Mouse (Mus musculus) limb, embryonic 11.5 days (tissue): ENCODE results near the gene Epo. TPM values are rescaled to one million over a fixed set of nuclear protein-coding genes. Genes with fewer than 3 reads are reported as not detected.
A peak's percentile ranks its signal among the peaks of the same experiment; 100 is the strongest.

ENCODE experiments used
- ATAC-seq: fragments of 200-750 bp; cut with Nextera tagmentation; 2 replicates; pipeline ENCODE4 v1.8.0; 2017; ENCODE audit warnings: low read depth; ENCODE audit not compliant: insufficient number of reproducible peaks, low FRiP score, low TSS enrichment
- DNase-seq: peaks from one replicate; pipeline ENCODE4 v3.0.0-alpha.2; 2015; ENCODE audit warnings: low spot score
- H3K27ac ChIP-seq: fragments of 300-500 bp; sonication (generic); replicated peaks from 2 replicates; pipeline ENCODE4 v1.5.1; 2014; ENCODE audit warnings: low read depth, mild to moderate bottlenecking, low read length
- H3K27me3 ChIP-seq: fragments of 300-500 bp; sonication (generic); 2 replicates; pipeline ENCODE4 v1.6.1; 2014; ENCODE audit warnings: mild to moderate bottlenecking, low read length, mixed read lengths; ENCODE audit not compliant: control insufficient read depth, insufficient read depth
- H3K36me3 ChIP-seq: fragments of 300-500 bp; sonication (generic); 2 replicates; pipeline ENCODE4 v1.6.1; 2014; ENCODE audit warnings: mild to moderate bottlenecking, low read length, moderate library complexity, mixed read lengths; ENCODE audit not compliant: control insufficient read depth, insufficient read depth
- H3K4me1 ChIP-seq: fragments of 300-500 bp; sonication (generic); 2 replicates; pipeline ENCODE4 v1.6.1; 2014; ENCODE audit warnings: low read length, mixed read lengths; ENCODE audit not compliant: control insufficient read depth, insufficient read depth
- H3K4me2 ChIP-seq: fragments of 300-500 bp; sonication (generic); 2 replicates; pipeline ENCODE4 v1.6.1; 2014; ENCODE audit warnings: low read depth, mild to moderate bottlenecking, moderate library complexity; ENCODE audit not compliant: severe bottlenecking
- H3K4me3 ChIP-seq: fragments of 300-500 bp; sonication (generic); 2 replicates; pipeline ENCODE4 v1.5.1; 2014; ENCODE audit warnings: low read depth, low read length
- H3K9ac ChIP-seq: fragments of 300-500 bp; sonication (generic); 2 replicates; pipeline ENCODE4 v1.6.1; 2014; ENCODE audit warnings: mild to moderate bottlenecking, low read length
- H3K9me3 ChIP-seq: fragments of 300-500 bp; sonication (generic); 2 replicates; pipeline ENCODE4 v1.6.1; 2016; ENCODE audit warnings: low read length; ENCODE audit not compliant: control insufficient read depth
- WGBS: fragments of 180-500 bp; shearing (Covaris S2); extraction: QIAGEN DNeasy Blood & Tissue Kit; methylation state at CpG from one replicate; pipeline ENCODE4 v1.1.7; 2014; 5-methylcytosine and 5-hydroxymethylcytosine counted together
- polyA plus RNA-seq: library from polyadenylated mRNA; unstranded; fragments of >200 nt; fragmentation: Nextera tagmentation; extraction: Ambion mirVana; gene quantifications from 2 replicates; pipeline ENCODE4 v1.2.1, GENCODE M21; 2014

Gene Epo
- polyA plus RNA-seq, 1 experiment from 2014 or later = 0.67 TPM

GRCm38 (mm10) chr5:137568223-137568798 is 35.3 kb upstream of the Epo start:
- no peaks in the 10 kb centered on the region for H3K27me3 ChIP-seq
- ATAC-seq = no peak
- DNase-seq = no peak
- H3K4me2 ChIP-seq = no peak overlapping the region
- no peak overlapping the region for H3K27ac ChIP-seq
- 82% methylated on average over 8 of the region's 8 CpGs for WGBS
- H3K9ac ChIP-seq = no peak overlapping the region
- no peaks in the 10 kb centered on the region for H3K36me3 ChIP-seq
- no peaks in the 10 kb centered on the region for H3K9me3 ChIP-seq
- H3K4me3 ChIP-seq = no peak overlapping the region
- no peaks in the 10 kb centered on the region for H3K4me1 ChIP-seq

GRCm38 (mm10) chr5:137566416-137566815 is 33.4 kb upstream of the Epo start:
- ATAC-seq (no peak), DNase-seq (no peak)
- no peak overlapping the region for H3K27ac ChIP-seq
- no peak overlapping the region for H3K9ac ChIP-seq
- no peaks in the 10 kb centered on the region for H3K27me3 ChIP-seq
- 90% methylated on average over 5 of the region's 5 CpGs for WGBS
- no peak overlapping the region for H3K4me2 ChIP-seq
- H3K36me3 ChIP-seq = no peaks in the 10 kb centered on the region
- no peaks in the 10 kb centered on the region for H3K9me3 ChIP-seq
- H3K4me1 ChIP-seq = no peaks in the 10 kb centered on the region
- H3K4me3 ChIP-seq = no peak overlapping the region

GRCm38 (mm10) chr5:137565744-137566143 is 32.7 kb upstream of the Epo start:
- ATAC-seq (no peak), DNase-seq (no peak)
- Histone ChIP-seq H3K27me3 (no peaks in the 10 kb centered on the region), H3K36me3 (no peaks in the 10 kb centered on the region), H3K9ac (no peak overlapping the region), H3K4me3 (no peak overlapping the region), H3K4me2 (no peak overlapping the region), H3K27ac (no peak overlapping the region), H3K9me3 (no peaks in the 10 kb centered on the region), H3K4me1 (no peaks in the 10 kb centered on the region)
- WGBS = 74% methylated on average over 6 of the region's 6 CpGs

GRCm38 (mm10) chr5:137562965-137563364 is 29.9 kb upstream of the Epo start:
- Histone ChIP-seq H3K4me2 (no peak overlapping the region), H3K4me1 (no peaks in the 10 kb centered on the region), H3K4me3 (no peak overlapping the region), H3K27me3 (no peaks in the 10 kb centered on the region), H3K36me3 (no peaks in the 10 kb centered on the region), H3K9me3 (no peaks in the 10 kb centered on the region), H3K9ac (no peak overlapping the region), H3K27ac (no peak overlapping the region)
- no peak for ATAC-seq
- 73% methylated on average over 10 of the region's 10 CpGs for WGBS
- DNase-seq = no peak

GRCm38 (mm10) chr5:137561556-137561955 is 28.5 kb upstream of the Epo start:
- ATAC-seq = no peak
- no peak for DNase-seq
- no peaks in the 10 kb centered on the region for H3K27me3 ChIP-seq
- H3K27ac ChIP-seq = no peak overlapping the region
- no peaks in the 10 kb centered on the region for H3K36me3 ChIP-seq
- H3K9ac ChIP-seq = no peak overlapping the region
- H3K4me2 ChIP-seq = no peak overlapping the region
- no peak overlapping the region for H3K4me3 ChIP-seq
- no peaks in the 10 kb centered on the region for H3K9me3 ChIP-seq
- WGBS = 64% methylated on average over 6 of the region's 6 CpGs
- H3K4me1 ChIP-seq = no peaks in the 10 kb centered on the region

GRCm38 (mm10) chr5:137553898-137554297 is 20.9 kb upstream of the Epo start:
- Histone ChIP-seq H3K4me2 (no peak overlapping the region; the same call in 1 of the 2 replicates), H3K9me3 (no peaks in the 10 kb centered on the region), H3K9ac (no peak overlapping the region), H3K4me1 (no peaks in the 10 kb centered on the region), H3K36me3 (no peaks in the 10 kb centered on the region), H3K27ac (no peak overlapping the region), H3K4me3 (no peak overlapping the region), H3K27me3 (peaks cover 10% of the 10 kb centered on the region)
- no peak for DNase-seq
- ATAC-seq = no peak
- WGBS = 38% methylated on average over 11 of the region's 11 CpGs

- no peaks in the 10 kb centered on the region for H3K9me3 ChIP-seq
- no peaks in the 10 kb centered on the region for H3K4me1 ChIP-seq
- WGBS = 1% methylated on average over 37 of the region's 37 CpGs
- H3K27ac ChIP-seq = no peak within 1 kb of the TSS
- DNase-seq (peak; percentile 85), ATAC-seq (peak; percentile 47)
- no peaks in the 10 kb centered on the region for H3K36me3 ChIP-seq
- no peak within 1 kb of the TSS for H3K4me3 ChIP-seq
- H3K9ac ChIP-seq = no peak within 1 kb of the TSS
- peaks cover 10% of the 10 kb centered on the region for H3K27me3 ChIP-seq
- H3K4me2 ChIP-seq = peak within 1 kb of the TSS; percentile 11; the same call in 1 of the 2 replicates
Measured at GRCm38 (mm10) chr5:137553411-137553837, 20.4 kb upstream of the Epo start, which contains the start of gene Actl6b. Gene Actl6b (plus strand): TSS chr5:137553517.

GRCm38 (mm10) chr5:137553000-137553399 is 20.0 kb upstream of the Epo start:
- Histone ChIP-seq H3K27me3 (peaks cover 10% of the 10 kb centered on the region), H3K27ac (no peak overlapping the region), H3K36me3 (no peaks in the 10 kb centered on the region), H3K9ac (no peak overlapping the region), H3K4me1 (no peaks in the 10 kb centered on the region), H3K9me3 (no peaks in the 10 kb centered on the region), H3K4me2 (peak overlapping the region; percentile 11; the same call in 1 of the 2 replicates), H3K4me3 (no peak overlapping the region)
- DNase-seq (no peak), ATAC-seq (no peak)
- 32% methylated on average over 6 of the region's 6 CpGs for WGBS

GRCm38 (mm10) chr5:137551119-137551518 is 18.1 kb upstream of the Epo start:
- Histone ChIP-seq H3K27ac (no peak overlapping the region), H3K9me3 (no peaks in the 10 kb centered on the region), H3K27me3 (peaks cover 10% of the 10 kb centered on the region), H3K9ac (no peak overlapping the region), H3K4me3 (no peak overlapping the region), H3K4me2 (no peak overlapping the region), H3K36me3 (no peaks in the 10 kb centered on the region), H3K4me1 (no peaks in the 10 kb centered on the region)
- WGBS = 66% methylated on average over 5 of the region's 5 CpGs
- ATAC-seq (no peak), DNase-seq (no peak)
